Mouse (Mus musculus) G1E (cell line): ENCODE data around the gene Pygo2.

Source experiments
- CTCF ChIP-seq: IDR thresholded peaks from 2 replicates; pipeline ENCODE4 v1.5.1; 2012; ENCODE audit warnings: low read depth, low read length, inconsistent platforms, mixed read lengths
- GATA1 ChIP-seq: IDR thresholded peaks from 2 replicates; pipeline ENCODE4 v1.6.1; 2012; ENCODE audit warnings: borderline replicate concordance, low read length, inconsistent platforms, mixed read lengths
- GATA2 ChIP-seq: IDR thresholded peaks from 2 replicates; pipeline ENCODE4 v1.6.1; 2012; ENCODE audit warnings: low read depth, low read length, inconsistent platforms, borderline replicate concordance
- POLR2AphosphoS5 ChIP-seq: IDR thresholded peaks from 2 replicates; pipeline ENCODE4 v1.6.1; 2012; ENCODE audit warnings: low read depth, low read length, inconsistent platforms; ENCODE audit not compliant: insufficient replicate concordance
- TAL1 ChIP-seq: conservative IDR thresholded peaks from 2 replicates; pipeline ENCODE4 v1.6.1; 2012; ENCODE audit warnings: low read depth, low read length, inconsistent platforms, mixed read lengths

DNA sequence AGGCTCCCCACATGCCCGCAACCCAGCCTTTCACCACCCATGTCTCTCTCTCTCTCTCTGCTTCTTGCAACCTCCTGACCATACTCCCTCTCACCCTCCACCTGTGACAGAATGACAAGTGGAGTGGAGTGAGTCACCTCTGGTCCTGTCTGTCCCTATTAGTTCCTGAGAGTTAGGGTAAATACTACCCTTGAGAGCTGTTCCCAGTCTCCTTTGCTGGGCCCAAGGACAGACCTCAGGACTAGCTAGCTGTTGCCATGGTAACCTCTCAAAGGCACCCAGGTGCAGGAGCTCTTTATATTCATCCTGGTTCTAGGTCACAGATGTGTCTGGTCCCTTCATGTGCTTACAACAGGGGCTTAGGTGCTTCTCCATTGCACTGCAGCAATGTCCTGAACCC is 21.9 kb downstream of the Pygo2 start:
- no peak for TF ChIP-seq CTCF
- no peak for TF ChIP-seq TAL1
- TF ChIP-seq GATA1 = no peak
- TF ChIP-seq GATA2 = no peak
- no peak for TF ChIP-seq POLR2AphosphoS5
